Mouse (Mus musculus): Measurements from ENCODE around the gene Iqschfp. TPM values are rescaled to one million over a fixed set of nuclear protein-coding genes. Genes with fewer than 3 reads are reported as not detected.

Gene Iqschfp
- polyA plus RNA-seq, 1 experiment from 2014 or later: not detected

- Histone ChIP-seq H3K4me1 (peaks cover 42% of the 10 kb centered on the region), H3K9me3 (no peaks in the 10 kb centered on the region), H3K27me3 (ENCODE audit: insufficient read depth, poor library complexity, severe bottlenecking) (no peaks in the 10 kb centered on the region), H3K4me3 (peak overlapping the region; percentile 64), H3K36me3 (no peaks in the 10 kb centered on the region), H3K27ac (peak overlapping the region; percentile 91)
- under 1% methylated on average over 10 of the region's 10 CpGs for WGBS
- DNase-seq (ENCODE audit: low spot score): peak; percentile 91
These were observed 576.1 kb downstream of the Iqschfp start for GRCm38 (mm10) chr3:68467941-68468687.

GRCm38 (mm10) chr3:68469643-68470042 lies 577.6 kb downstream of the Iqschfp start:
- WGBS: 70% methylated on average over 1 of the region's 1 CpGs
- H3K4me3 ChIP-seq: peak overlapping the region; percentile 64
- H3K27me3 ChIP-seq (ENCODE audit: insufficient read depth, poor library complexity, severe bottlenecking): no peaks in the 10 kb centered on the region
- DNase-seq (ENCODE audit: low spot score): no peak
- H3K9me3 ChIP-seq: no peaks in the 10 kb centered on the region
- peak overlapping the region; percentile 30; the same call in 1 of the 2 replicates for H3K27ac ChIP-seq
- H3K36me3 ChIP-seq: 0 out of 2 replicates have a peak, but pooled peaks cover 4% of the 10 kb centered on the region
- H3K4me1 ChIP-seq: peaks cover 42% of the 10 kb centered on the region

- Histone ChIP-seq H3K4me1 (peaks cover 42% of the 10 kb centered on the region), H3K27me3 (ENCODE audit: insufficient read depth, poor library complexity, severe bottlenecking) (no peaks in the 10 kb centered on the region), H3K36me3 (0 out of 2 replicates have a peak, but pooled peaks cover 4% of the 10 kb centered on the region), H3K4me3 (peak overlapping the region; percentile 64), H3K27ac (peak overlapping the region; percentile 30; the same call in 1 of the 2 replicates), H3K9me3 (no peaks in the 10 kb centered on the region)
- WGBS: 39% methylated on average over 3 of the region's 3 CpGs
- no peak for DNase-seq (ENCODE audit: low spot score)
These were observed 578.0 kb downstream of the Iqschfp start for GRCm38 (mm10) chr3:68470061-68470460.

GRCm38 (mm10) chr3:68470622-68471021 lies 578.6 kb downstream of the Iqschfp start:
- no peak overlapping the region; the same call in 1 of the 2 replicates for H3K4me3 ChIP-seq
- no peak for DNase-seq (ENCODE audit: low spot score)
- H3K4me1 ChIP-seq: peaks cover 42% of the 10 kb centered on the region
- 0 out of 2 replicates have a peak overlapping the region, but pooled peaks have one; percentile 30 for H3K27ac ChIP-seq
- WGBS: 63% methylated on average over 5 of the region's 5 CpGs
- 0 out of 2 replicates have a peak, but pooled peaks cover 8% of the 10 kb centered on the region for H3K36me3 ChIP-seq
- H3K27me3 ChIP-seq (ENCODE audit: insufficient read depth, poor library complexity, severe bottlenecking): no peaks in the 10 kb centered on the region
- H3K9me3 ChIP-seq: no peaks in the 10 kb centered on the region

GRCm38 (mm10) chr3:68476336-68476735 lies 584.3 kb downstream of the Iqschfp start:
- Histone ChIP-seq H3K9me3 (no peaks in the 10 kb centered on the region), H3K4me3 (no peak overlapping the region), H3K27me3 (ENCODE audit: insufficient read depth, poor library complexity, severe bottlenecking) (no peaks in the 10 kb centered on the region), H3K4me1 (no peaks in the 10 kb centered on the region), H3K27ac (no peak overlapping the region), H3K36me3 (0 out of 2 replicates have a peak, but pooled peaks cover 15% of the 10 kb centered on the region)
- DNase-seq (ENCODE audit: low spot score): no peak
- 82% methylated on average over 7 of the region's 7 CpGs for WGBS

GRCm38 (mm10) chr3:68477478-68477877 lies 585.4 kb downstream of the Iqschfp start:
- no peaks in the 10 kb centered on the region for H3K9me3 ChIP-seq
- DNase-seq (ENCODE audit: low spot score): no peak
- H3K4me3 ChIP-seq: no peak overlapping the region
- no peaks in the 10 kb centered on the region for H3K4me1 ChIP-seq
- no peaks in the 10 kb centered on the region for H3K27me3 ChIP-seq (ENCODE audit: insufficient read depth, poor library complexity, severe bottlenecking)
- H3K36me3 ChIP-seq: 0 out of 2 replicates have a peak, but pooled peaks cover 15% of the 10 kb centered on the region
- peak overlapping the region; percentile 64 for H3K27ac ChIP-seq
- WGBS: 58% methylated on average over 2 of the region's 2 CpGs

GRCm38 (mm10) chr3:68479266-68479665 lies 587.2 kb downstream of the Iqschfp start:
- Histone ChIP-seq H3K27ac (no peak overlapping the region), H3K4me1 (no peaks in the 10 kb centered on the region), H3K4me3 (no peak overlapping the region), H3K9me3 (no peaks in the 10 kb centered on the region), H3K27me3 (ENCODE audit: insufficient read depth, poor library complexity, severe bottlenecking) (no peaks in the 10 kb centered on the region), H3K36me3 (0 out of 2 replicates have a peak, but pooled peaks cover 11% of the 10 kb centered on the region)
- no peak for DNase-seq (ENCODE audit: low spot score)
- 89% methylated on average over 6 of the region's 6 CpGs for WGBS

- Histone ChIP-seq H3K27ac (no peak overlapping the region), H3K27me3 (ENCODE audit: insufficient read depth, poor library complexity, severe bottlenecking) (no peaks in the 10 kb centered on the region), H3K36me3 (no peaks in the 10 kb centered on the region), H3K4me3 (no peak overlapping the region), H3K4me1 (peaks cover 9% of the 10 kb centered on the region), H3K9me3 (no peaks in the 10 kb centered on the region)
- no peak for DNase-seq (ENCODE audit: low spot score)
- WGBS: 83% methylated on average over 3 of the region's 3 CpGs
These were observed 591.5 kb downstream of the Iqschfp start for GRCm38 (mm10) chr3:68483517-68483916.

- H3K27me3 ChIP-seq (ENCODE audit: insufficient read depth, poor library complexity, severe bottlenecking): no peaks in the 10 kb centered on the region
- no peak overlapping the region for H3K27ac ChIP-seq
- no peak overlapping the region for H3K4me3 ChIP-seq
- no peak for DNase-seq (ENCODE audit: low spot score)
- H3K36me3 ChIP-seq: no peaks in the 10 kb centered on the region
- no peaks in the 10 kb centered on the region for H3K9me3 ChIP-seq
- 88% methylated on average over 9 of the region's 9 CpGs for WGBS
- H3K4me1 ChIP-seq: peaks cover 9% of the 10 kb centered on the region
These were observed 592.0 kb downstream of the Iqschfp start for GRCm38 (mm10) chr3:68484021-68484420.

- Histone ChIP-seq H3K9me3 (no peaks in the 10 kb centered on the region), H3K27ac (no peak overlapping the region), H3K36me3 (no peaks in the 10 kb centered on the region), H3K4me3 (no peak overlapping the region), H3K4me1 (peaks cover 9% of the 10 kb centered on the region), H3K27me3 (ENCODE audit: insufficient read depth, poor library complexity, severe bottlenecking) (no peaks in the 10 kb centered on the region)
- 81% methylated on average over 4 of the region's 4 CpGs for WGBS
- no peak for DNase-seq (ENCODE audit: low spot score)
These were observed 592.5 kb downstream of the Iqschfp start for GRCm38 (mm10) chr3:68484561-68484960.

GRCm38 (mm10) chr3:68487621-68488020 lies 595.6 kb downstream of the Iqschfp start:
- DNase-seq (ENCODE audit: low spot score): no peak
- 0 out of 2 replicates have a peak overlapping the region, but pooled peaks have one; percentile 16 for H3K27ac ChIP-seq
- no peak overlapping the region for H3K4me3 ChIP-seq
- no peaks in the 10 kb centered on the region for H3K27me3 ChIP-seq (ENCODE audit: insufficient read depth, poor library complexity, severe bottlenecking)
- H3K9me3 ChIP-seq: no peaks in the 10 kb centered on the region
- H3K36me3 ChIP-seq: no peaks in the 10 kb centered on the region
- 66% methylated on average over 1 of the region's 1 CpGs for WGBS
- peaks cover 26% of the 10 kb centered on the region for H3K4me1 ChIP-seq

GRCm38 (mm10) chr3:68488316-68488715 lies 596.3 kb downstream of the Iqschfp start:
- Histone ChIP-seq H3K27ac (no peak overlapping the region), H3K36me3 (no peaks in the 10 kb centered on the region), H3K4me1 (peaks cover 33% of the 10 kb centered on the region), H3K9me3 (no peaks in the 10 kb centered on the region), H3K27me3 (ENCODE audit: insufficient read depth, poor library complexity, severe bottlenecking) (no peaks in the 10 kb centered on the region), H3K4me3 (no peak overlapping the region)
- DNase-seq (ENCODE audit: low spot score): peak; percentile 16
- 69% methylated on average over 5 of the region's 5 CpGs for WGBS

- H3K4me1 ChIP-seq: peaks cover 53% of the 10 kb centered on the region
- no peaks in the 10 kb centered on the region for H3K36me3 ChIP-seq
- WGBS: 68% methylated on average over 6 of the region's 6 CpGs
- DNase-seq (ENCODE audit: low spot score): peak; percentile 66
- peak overlapping the region; percentile 95 for H3K27ac ChIP-seq
- no peak overlapping the region for H3K4me3 ChIP-seq
- H3K9me3 ChIP-seq: no peaks in the 10 kb centered on the region
- H3K27me3 ChIP-seq (ENCODE audit: insufficient read depth, poor library complexity, severe bottlenecking): no peaks in the 10 kb centered on the region
These were observed 599.5 kb downstream of the Iqschfp start for GRCm38 (mm10) chr3:68491516-68491915.

All from heart, embryonic 10.5 days (tissue).